Mouse (Mus musculus) myocyte (in vitro differentiated cells): ENCODE results near the gene Gpc6.

ENCODE experiments used
- E2F4 ChIP-seq: IDR thresholded peaks from one replicate; pipeline ENCODE4 v1.6.1; 2011; ENCODE audit warnings: mild to moderate bottlenecking, control low read depth, moderate library complexity; ENCODE audit not compliant: insufficient read depth
- POLR2A ChIP-seq: IDR thresholded peaks from one replicate; pipeline ENCODE4 v1.6.1; 2011; ENCODE audit warnings: low read depth, mild to moderate bottlenecking, control low read depth, moderate library complexity; ENCODE audit not compliant: insufficient read length
- SRF ChIP-seq: IDR thresholded peaks from one replicate; pipeline ENCODE4 v1.6.1; 2011; ENCODE audit warnings: low read depth; ENCODE audit not compliant: control insufficient read depth, insufficient read length
- TCF12 ChIP-seq: IDR thresholded peaks from one replicate; pipeline ENCODE4 v1.6.1; 2011; ENCODE audit warnings: mild to moderate bottlenecking, control low read depth; ENCODE audit not compliant: poor library complexity, insufficient read depth, severe bottlenecking

- no peak for TF ChIP-seq POLR2A
- no peak for TF ChIP-seq TCF12
- no peak for TF ChIP-seq SRF
- no peak for TF ChIP-seq E2F4
These were observed 226.5 kb downstream of the Gpc6 start for GRCm38 (mm10) chr14:117151621-117152020.
